23 mouse cellular contexts compared by ENCODE assay signal in genomic region chr19:18331811-18332210, GRCm38 (mm10).
"Had no signal": no experiment of that assay in that cellular context is flagged by ENCODE, and none has a peak within 500 bp of the region (broad histone marks: within the 10 kb centered on the region; RNA-seq: fewer than 3 reads in every experiment).

No protein-coding gene starts in this region.

- H3K36me3 ChIP-seq: liver, embryonic 15.5 days; lung, embryonic 15.5 days; midbrain, embryonic 10.5 days; midbrain, embryonic 12.5 days; neural tube, embryonic 13.5 days; neural tube, embryonic 15.5 days had no signal

- DNase-seq: liver, postnatal 0 days; lung, adult 2 months; lung, postnatal 14 days; lung, postnatal 36 days; midbrain, embryonic 14.5 days; retina, postnatal 1 day; right cerebral cortex, adult 18-20 months; right cerebral cortex, postnatal 25 days; right cerebral cortex, postnatal 4 days; spleen, adult 18-20 months; thymus, adult 18-20 months; thymus, postnatal 25 days; thymus, postnatal 4 days had no signal

- H3K9me3 ChIP-seq: liver, embryonic 15.5 days; lung, embryonic 15.5 days; midbrain, embryonic 10.5 days; midbrain, embryonic 12.5 days; neural tube, embryonic 13.5 days; neural tube, embryonic 15.5 days had no signal

- ATAC-seq: liver, postnatal 0 days; lung, postnatal 0 days had no signal

- H3K4me3 ChIP-seq: liver, embryonic 15.5 days; lung, embryonic 15.5 days; megakaryocyte, embryonic 14.5 days; midbrain, embryonic 10.5 days; midbrain, embryonic 12.5 days; myocyte; neural tube, embryonic 13.5 days; neural tube, embryonic 15.5 days had no signal

- H3K27ac ChIP-seq: liver, embryonic 15.5 days; lung, embryonic 15.5 days; macrophage; midbrain, embryonic 10.5 days; midbrain, embryonic 12.5 days; neural tube, embryonic 13.5 days; neural tube, embryonic 15.5 days had no signal

- H3K4me1 ChIP-seq: liver, embryonic 15.5 days; lung, embryonic 15.5 days; midbrain, embryonic 10.5 days; neural tube, embryonic 13.5 days; neural tube, embryonic 15.5 days had no signal

- H3K27me3 ChIP-seq: liver, embryonic 15.5 days; lung, embryonic 15.5 days; megakaryocyte, embryonic 14.5 days; midbrain, embryonic 12.5 days; neural tube, embryonic 13.5 days; neural tube, embryonic 15.5 days had no signal

- H3K4me2 ChIP-seq: liver, embryonic 15.5 days; lung, embryonic 15.5 days; midbrain, embryonic 12.5 days; neural tube, embryonic 13.5 days; neural tube, embryonic 15.5 days had no signal

- H3K9ac ChIP-seq: liver, embryonic 15.5 days; liver, postnatal 0 days; lung, embryonic 15.5 days; midbrain, embryonic 12.5 days; neural tube, embryonic 13.5 days; neural tube, embryonic 15.5 days had no signal
